Mouse (Mus musculus) spleen, adult 2 months (tissue): ENCODE measurements at regions not wholly inside any gene's neighbourhood (a gene's known extent, or its start where the extent isn't known, plus 50 kb on each side); places are given as distances from the start of the nearest gene placed in this dataset.

ENCODE experiments used
- CTCF ChIP-seq: fragments of 200-500 bp; IDR thresholded peaks from 2 replicates; pipeline ENCODE4 v1.5.1; 2011; ENCODE audit warnings: mild to moderate bottlenecking, inconsistent platforms; ENCODE audit not compliant: insufficient read depth, insufficient read length, insufficient replicate concordance; ENCODE audit errors: extremely low read depth
- POLR2A ChIP-seq: fragments of 200-500 bp; IDR thresholded peaks from 2 replicates; pipeline ENCODE4 v1.6.1; 2011; ENCODE audit warnings: low read depth, low read length, inconsistent platforms

DNA sequence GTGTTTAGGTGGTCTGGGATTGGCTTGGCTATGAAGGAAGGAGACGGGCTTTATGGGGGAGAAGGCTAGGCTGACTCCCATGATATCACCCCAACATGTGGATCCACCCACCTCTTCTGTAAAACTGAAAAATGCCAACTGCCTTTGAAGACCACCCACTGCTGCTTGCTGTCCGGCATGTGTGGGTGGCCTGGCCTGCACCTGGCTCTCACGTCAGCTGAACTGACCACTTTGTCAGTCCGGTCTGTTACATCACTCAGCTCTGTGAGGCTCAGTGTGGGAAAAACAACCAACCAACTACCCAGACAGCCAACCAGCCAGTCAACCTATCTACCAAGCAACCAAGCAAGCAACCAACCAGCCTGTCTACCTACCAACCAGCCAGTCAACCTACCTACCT lies 305.5 kb downstream of the Tbc1d1 start:
- TF ChIP-seq POLR2A (no peak), CTCF (no peak)
